Mouse (Mus musculus) kidney, postnatal 0 days (tissue): Measurements from ENCODE around the gene Atp2a3. TPM values are rescaled to one million over a fixed set of nuclear protein-coding genes. Genes with fewer than 3 reads are reported as not detected.
A peak's percentile ranks its signal among the peaks of the same experiment; 100 is the strongest.

Experiments
- ATAC-seq: fragments of 200-750 bp; cut with Nextera tagmentation; replicated peaks from 2 replicates; pipeline ENCODE4 v1.8.0; 2017; ENCODE audit warnings: low read depth, moderate number of reproducible peaks, moderate TSS enrichment, moderate library complexity; ENCODE audit not compliant: low FRiP score
- DNase-seq: peaks from one replicate; pipeline ENCODE4 v3.0.0-alpha.2; 2016; ENCODE audit warnings: low spot score
- H3K27ac ChIP-seq: fragments of 300-500 bp; sonication (generic); 2 replicates; pipeline ENCODE4 v1.5.1; 2014; ENCODE audit warnings: mild to moderate bottlenecking
- H3K27me3 ChIP-seq: fragments of 300-500 bp; sonication (generic); 2 replicates; pipeline ENCODE4 v1.6.1; 2014; ENCODE audit warnings: low read length, mixed read lengths; ENCODE audit not compliant: insufficient read depth
- H3K36me3 ChIP-seq: fragments of 300-500 bp; sonication (generic); 2 replicates; pipeline ENCODE4 v1.6.1; 2014; ENCODE audit warnings: low read length, mixed read lengths; ENCODE audit not compliant: insufficient read depth
- H3K4me1 ChIP-seq: fragments of 300-500 bp; sonication (generic); replicated peaks from 2 replicates; pipeline ENCODE4 v1.6.1; 2014; ENCODE audit warnings: antibody characterized with exemption, low read length, mixed read lengths; ENCODE audit not compliant: insufficient read depth
- H3K4me2 ChIP-seq: fragments of 300-500 bp; sonication (generic); 2 replicates; pipeline ENCODE4 v1.6.1; 2014; ENCODE audit warnings: mild to moderate bottlenecking, low read length, moderate library complexity, mixed read lengths
- H3K4me3 ChIP-seq: fragments of 300-500 bp; sonication (generic); replicated peaks from 2 replicates; pipeline ENCODE4 v1.5.1; 2014; ENCODE audit warnings: low read depth, low read length
- H3K9ac ChIP-seq: fragments of 300-500 bp; sonication (generic); 2 replicates; pipeline ENCODE4 v1.6.1; 2014; ENCODE audit warnings: low read depth, low read length
- H3K9me3 ChIP-seq: fragments of 300-500 bp; sonication (generic); replicated peaks from 2 replicates; pipeline ENCODE4 v1.6.1; 2016; ENCODE audit warnings: low read length, inconsistent platforms, mixed read lengths
- CTCF ChIP-seq: IDR thresholded peaks from 2 replicates; pipeline ENCODE4 v1.5.1; 2016; ENCODE audit warnings: antibody characterized with exemption, low read depth, mild to moderate bottlenecking, moderate library complexity
- WGBS: fragments of 180-500 bp; shearing (Covaris S2); extraction: QIAGEN DNeasy Blood & Tissue Kit; methylation state at CpG from one replicate; pipeline ENCODE4 v1.1.7; 2014; 5-methylcytosine and 5-hydroxymethylcytosine counted together
- polyA plus RNA-seq: library from polyadenylated mRNA; unstranded; fragments of >200 nt; fragmentation: Nextera tagmentation; extraction: Ambion mirVana; gene quantifications from 2 replicates; pipeline ENCODE4 v1.2.1, GENCODE M21; 2015

The Atp2a3 gene
- polyA plus RNA-seq, 1 experiment from 2014 or later, result 9.9 TPM

DNA sequence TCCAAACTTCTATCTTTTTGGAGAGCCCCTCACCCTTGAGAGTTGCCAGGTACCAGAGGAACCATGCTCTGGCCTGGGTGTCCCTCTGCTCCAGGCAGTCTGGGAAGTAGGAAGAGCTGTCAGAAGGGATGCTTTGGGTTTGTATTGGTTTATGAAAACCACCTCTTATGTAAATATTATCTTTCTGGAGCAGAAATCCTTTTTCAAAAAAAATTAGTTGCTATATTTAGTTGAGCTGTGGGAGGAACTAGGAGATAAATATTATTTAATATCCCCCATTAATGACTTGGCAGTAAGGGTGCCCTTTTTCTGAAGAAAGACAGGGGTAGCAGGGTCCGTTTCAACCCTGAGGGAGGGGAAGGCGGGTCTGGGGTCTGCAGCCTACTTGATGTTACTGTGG is 1.4 kb downstream of the Atp2a3 start:
- no peak overlapping the region for H3K9ac ChIP-seq
- 83% methylated on average over 2 of the region's 2 CpGs for WGBS
- no peak for ATAC-seq
- DNase-seq, result no peak
- no peaks in the 10 kb centered on the region for H3K9me3 ChIP-seq
- 0 out of 2 replicates have a peak, but pooled peaks cover 14% of the 10 kb centered on the region for H3K4me1 ChIP-seq
- TF ChIP-seq CTCF, result no peak
- no peak overlapping the region for H3K4me2 ChIP-seq
- no peak overlapping the region for H3K27ac ChIP-seq
- H3K4me3 ChIP-seq, result no peak overlapping the region
- H3K27me3 ChIP-seq, result peaks cover 5% of the 10 kb centered on the region
- H3K36me3 ChIP-seq, result no peaks in the 10 kb centered on the region

GRCm38 (mm10) chr11:72963058-72963788 is 2.3 kb downstream of the Atp2a3 start:
- no peak overlapping the region for H3K27ac ChIP-seq

GRCm38 (mm10) chr11:72963789-72964294 is 2.9 kb downstream of the Atp2a3 start:
- DNase-seq, result no peak
- no peaks in the 10 kb centered on the region for H3K36me3 ChIP-seq
- no peak overlapping the region for H3K4me3 ChIP-seq
- no peak for ATAC-seq
- 0 out of 2 replicates have a peak, but pooled peaks cover 14% of the 10 kb centered on the region for H3K4me1 ChIP-seq
- H3K27me3 ChIP-seq, result peaks cover 5% of the 10 kb centered on the region
- H3K9me3 ChIP-seq, result no peaks in the 10 kb centered on the region
- WGBS, result 50% methylated on average over 3 of the region's 3 CpGs
- no peak overlapping the region for H3K4me2 ChIP-seq
- H3K27ac ChIP-seq, result no peak overlapping the region
- TF ChIP-seq CTCF, result no peak
- H3K9ac ChIP-seq, result no peak overlapping the region

More at GRCm38 (mm10) chr11:72963058-72963788, 2.3 kb downstream of the Atp2a3 start:
- DNase-seq, result no peak
- TF ChIP-seq CTCF, result no peak
- ATAC-seq, result no peak
- peaks cover 5% of the 10 kb centered on the region for H3K27me3 ChIP-seq
- H3K9me3 ChIP-seq, result no peaks in the 10 kb centered on the region
- 0 out of 2 replicates have a peak, but pooled peaks cover 14% of the 10 kb centered on the region for H3K4me1 ChIP-seq
- H3K9ac ChIP-seq, result no peak overlapping the region
- H3K36me3 ChIP-seq, result no peaks in the 10 kb centered on the region
- no peak overlapping the region for H3K4me3 ChIP-seq
- no peak overlapping the region for H3K4me2 ChIP-seq
- WGBS, result 36% methylated on average over 7 of the region's 7 CpGs

- no peaks in the 10 kb centered on the region for H3K27me3 ChIP-seq
- DNase-seq (no peak), ATAC-seq (no peak)
- no peak overlapping the region for H3K9ac ChIP-seq
- TF ChIP-seq CTCF, result no peak
- H3K27ac ChIP-seq, result no peak overlapping the region
- H3K36me3 ChIP-seq, result no peaks in the 10 kb centered on the region
- H3K4me3 ChIP-seq, result no peak overlapping the region
- no peaks in the 10 kb centered on the region for H3K9me3 ChIP-seq
- no peaks in the 10 kb centered on the region for H3K4me1 ChIP-seq
- H3K4me2 ChIP-seq, result no peak overlapping the region
- 84% methylated on average over 13 of the region's 13 CpGs for WGBS
These were observed 14.1 kb downstream of the Atp2a3 start for GRCm38 (mm10) chr11:72974995-72975503.

DNA sequence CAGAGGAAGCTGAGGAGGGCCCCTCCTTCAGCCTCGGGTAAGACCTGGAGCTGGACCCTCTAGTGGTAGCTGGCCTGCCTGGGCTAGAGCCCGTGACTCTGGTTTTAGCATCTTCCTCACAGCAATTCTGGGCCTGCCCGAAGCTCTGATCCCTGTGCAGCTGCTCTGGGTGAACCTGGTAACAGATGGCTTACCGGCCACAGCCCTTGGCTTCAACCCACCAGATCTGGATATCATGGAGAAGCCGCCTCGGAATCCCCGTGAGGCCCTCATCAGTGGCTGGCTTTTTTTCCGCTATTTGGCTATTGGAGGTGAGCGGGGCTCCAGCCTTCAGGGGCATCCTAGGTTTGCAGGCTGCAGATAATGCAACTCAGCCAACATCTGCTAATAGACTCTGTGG is 21.5 kb downstream of the Atp2a3 start:
- TF ChIP-seq CTCF, result no peak
- H3K4me1 ChIP-seq, result peaks cover under 1% of the 10 kb centered on the region; the same call in 1 of the 2 replicates
- H3K9ac ChIP-seq, result no peak overlapping the region
- no peak overlapping the region for H3K4me2 ChIP-seq
- no peak overlapping the region for H3K27ac ChIP-seq
- no peak overlapping the region for H3K4me3 ChIP-seq
- no peak for DNase-seq
- no peaks in the 10 kb centered on the region for H3K27me3 ChIP-seq
- H3K36me3 ChIP-seq, result no peaks in the 10 kb centered on the region
- WGBS, result 89% methylated on average over 9 of the region's 9 CpGs
- no peak for ATAC-seq
- no peaks in the 10 kb centered on the region for H3K9me3 ChIP-seq

- Histone ChIP-seq H3K4me2 (no peak overlapping the region), H3K27me3 (no peaks in the 10 kb centered on the region), H3K9me3 (no peaks in the 10 kb centered on the region), H3K36me3 (no peaks in the 10 kb centered on the region), H3K9ac (no peak overlapping the region), H3K27ac (no peak overlapping the region), H3K4me3 (no peak overlapping the region), H3K4me1 (peaks cover 4% of the 10 kb centered on the region; the same call in 1 of the 2 replicates)
- TF ChIP-seq CTCF, result peak; percentile 73
- ATAC-seq, result no peak; the same call in 1 of the 2 replicates
- no peak for DNase-seq
- 47% methylated on average over 5 of the region's 5 CpGs for WGBS
These were observed 22.3 kb downstream of the Atp2a3 start for GRCm38 (mm10) chr11:72983283-72983682.
